Mouse (Mus musculus) heart, postnatal 36 days (tissue): ENCODE measurements around the gene 1700088E04Rik. TPM values are rescaled to one million over a fixed set of nuclear protein-coding genes. Genes with fewer than 3 reads are reported as not detected.
A peak's percentile ranks its signal among the peaks of the same experiment; 100 is the strongest.

Experiments used
- DNase-seq, 2 experiments: peaks; one replicate each; pipeline ENCODE4 v3.0.0; 2021 to 2022
- intact Hi-C: fragments of 180-260 bp; cut with DNase I; formaldehyde crosslinking; loops from one replicate; pipeline ENCODE4 v1.15.1; 2025
- total RNA-seq, 2 experiments: library from RNA; stranded (reverse); gene quantifications; 2 replicates each; pipeline ENCODE4 v1.2.3; 2021

Gene 1700088E04Rik
- total RNA-seq: 1 to 10 TPM; 1.3 to 2.8 TPM

DNA sequence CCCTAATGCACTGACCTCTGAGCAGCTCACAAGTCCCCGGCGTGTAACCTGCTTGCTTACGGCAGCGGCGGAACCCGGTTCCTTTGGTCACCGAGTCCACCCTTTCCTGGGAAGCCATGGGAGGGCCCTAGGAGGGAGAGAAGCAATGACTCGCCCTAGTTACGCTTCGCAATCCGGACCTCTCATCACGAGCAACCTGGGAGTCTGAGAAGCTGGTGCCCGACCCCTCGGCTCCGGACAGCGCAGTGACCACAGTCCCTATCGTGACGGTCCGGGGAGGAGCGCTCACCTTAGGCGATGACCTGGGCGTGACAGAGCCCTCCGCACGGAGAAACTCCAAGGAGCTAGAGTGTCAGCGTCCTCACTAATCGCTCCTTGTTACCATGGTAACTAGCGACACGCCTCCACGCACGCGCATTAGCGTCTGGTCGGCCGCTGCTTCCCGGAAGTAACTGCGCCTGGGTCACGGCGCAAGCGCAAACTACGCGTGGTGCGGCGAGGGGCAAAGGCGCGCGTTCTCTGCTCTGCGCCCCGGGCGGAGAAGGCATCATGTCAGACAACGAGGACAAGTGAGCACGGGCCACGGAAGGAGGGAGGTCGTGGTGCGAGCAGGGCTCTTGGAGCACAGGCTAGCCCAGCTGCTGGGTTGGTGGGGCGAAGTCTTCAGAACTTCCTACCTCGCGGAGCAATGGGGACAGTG is at the start of gene 1700088E04Rik, which contains the start of gene Polr2f:
1700088E04Rik (minus strand) TSS at position 388 of the 700 bp plus-strand sequence.
Polr2f (plus strand) TSS at position 144 of the 700 bp plus-strand sequence.
- intact Hi-C loops: no loop called here
- DNase-seq: peak; percentile 95 to 96

GRCm38 (mm10) chr15:79187819-79188218 is 46.8 kb upstream of the 1700088E04Rik start:
- intact Hi-C loops: no loop called here

GRCm38 (mm10) chr15:79185213-79185612 is 44.2 kb upstream of the 1700088E04Rik start:
- DNase-seq: no peak
- intact Hi-C loops: no loop called here

More at GRCm38 (mm10) chr15:79187819-79188218, 46.8 kb upstream of the 1700088E04Rik start:
- DNase-seq: no peak

DNA sequence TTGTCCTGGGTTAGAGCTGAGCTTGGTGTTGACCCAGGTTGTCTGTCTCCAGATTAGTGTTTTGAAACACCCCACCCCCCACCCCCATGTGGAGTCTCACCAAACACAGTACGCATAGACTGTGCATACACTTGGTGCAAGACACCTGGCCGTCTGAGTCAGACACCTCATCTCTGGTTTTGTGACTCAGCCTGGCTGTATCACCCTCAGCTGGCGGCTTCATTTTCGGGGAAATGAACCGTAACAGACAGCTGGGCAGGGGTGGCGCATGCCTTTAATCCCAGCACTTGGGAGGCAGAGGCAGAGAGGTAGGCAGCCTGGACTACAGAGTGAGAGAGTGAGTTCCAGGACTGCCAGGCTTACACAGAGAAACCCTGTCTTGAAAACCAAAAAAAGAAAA is 35.9 kb upstream of the 1700088E04Rik start:
- DNase-seq: no peak

DNA sequence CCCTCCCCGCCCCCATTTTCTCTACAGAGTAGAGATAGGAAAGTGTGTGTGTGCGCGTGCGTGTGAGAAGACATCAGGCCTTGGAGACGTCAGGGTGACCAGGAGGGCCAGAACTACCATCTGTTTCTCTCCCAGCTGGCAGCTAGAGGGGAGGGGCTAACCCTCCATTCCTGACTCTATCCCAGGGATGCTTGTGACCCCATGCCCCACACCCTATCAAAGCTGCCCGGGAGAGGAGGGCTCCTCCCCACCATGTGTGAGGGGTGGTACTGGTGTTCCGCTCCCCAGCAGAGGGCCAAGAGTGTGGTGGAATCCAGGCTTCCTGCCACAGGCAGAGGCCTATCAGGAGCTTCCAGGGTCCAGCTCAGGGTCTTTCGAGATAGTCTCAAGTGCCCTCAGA is 25.7 kb upstream of the 1700088E04Rik start:
- no peak for DNase-seq
- intact Hi-C loops: no loop called here

More for the DNA sequence above, 35.9 kb upstream of the 1700088E04Rik start:
- intact Hi-C loops: no loop called here

GRCm38 (mm10) chr15:79165140-79165539 is 24.1 kb upstream of the 1700088E04Rik start, which contains the start of gene Sox10:
TSS of gene Sox10 (minus strand) at chr15:79165240.
- intact Hi-C loops: no loop called here
- no peak for DNase-seq

DNA sequence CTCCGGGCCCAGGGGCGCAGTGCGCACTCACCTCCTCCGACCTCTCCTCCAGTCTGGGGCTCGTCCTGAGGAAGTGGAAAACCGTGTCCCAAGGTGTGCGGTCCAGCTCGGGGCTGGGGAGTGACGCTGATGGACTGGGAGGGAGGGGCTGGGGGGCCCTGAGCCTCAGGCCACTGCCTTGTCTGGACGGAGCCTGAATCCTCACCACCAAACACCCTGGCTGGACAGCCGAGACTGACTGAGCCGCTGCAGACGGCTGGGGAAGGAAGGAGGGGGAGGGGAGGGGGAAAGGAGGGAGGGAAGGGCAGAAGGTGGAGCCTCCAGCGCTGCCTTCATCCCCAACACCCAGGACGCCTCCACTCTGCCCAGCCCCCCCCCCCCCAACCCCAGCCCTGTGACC is 23.2 kb upstream of the 1700088E04Rik start:
- DNase-seq: no peak
- intact Hi-C loops: no loop called here

- intact Hi-C loops: no loop called here
- DNase-seq: no peak
These were observed 21.8 kb upstream of the 1700088E04Rik start for GRCm38 (mm10) chr15:79162822-79163221.

GRCm38 (mm10) chr15:79162301-79162700 is 21.2 kb upstream of the 1700088E04Rik start:
- intact Hi-C loops: no loop called here
- DNase-seq: no peak

DNA sequence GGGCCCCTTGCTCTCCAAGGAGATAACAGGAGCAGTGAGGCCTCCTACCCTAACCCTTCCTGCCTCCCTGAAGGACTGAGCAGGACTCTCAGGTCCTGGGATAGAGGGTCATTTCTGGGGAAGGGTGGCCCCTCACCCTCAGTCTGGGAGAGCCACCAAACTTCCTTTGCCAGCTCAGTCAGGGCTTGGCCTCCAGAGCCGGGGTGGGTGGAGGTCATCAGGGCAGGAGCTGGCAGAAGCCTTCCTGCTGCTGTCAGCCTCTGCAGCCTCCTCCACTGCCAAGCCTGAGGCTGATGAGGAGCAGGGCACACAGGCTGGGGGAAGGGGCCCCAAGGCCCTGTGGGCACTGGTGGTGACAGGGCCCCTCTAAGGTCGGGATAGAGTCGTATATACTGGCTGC is 14.5 kb upstream of the 1700088E04Rik start:
- intact Hi-C loops: no loop called here
- no peak for DNase-seq

GRCm38 (mm10) chr15:79152709-79153108 is 11.7 kb upstream of the 1700088E04Rik start:
- intact Hi-C loops: no loop called here
- no peak for DNase-seq

DNA sequence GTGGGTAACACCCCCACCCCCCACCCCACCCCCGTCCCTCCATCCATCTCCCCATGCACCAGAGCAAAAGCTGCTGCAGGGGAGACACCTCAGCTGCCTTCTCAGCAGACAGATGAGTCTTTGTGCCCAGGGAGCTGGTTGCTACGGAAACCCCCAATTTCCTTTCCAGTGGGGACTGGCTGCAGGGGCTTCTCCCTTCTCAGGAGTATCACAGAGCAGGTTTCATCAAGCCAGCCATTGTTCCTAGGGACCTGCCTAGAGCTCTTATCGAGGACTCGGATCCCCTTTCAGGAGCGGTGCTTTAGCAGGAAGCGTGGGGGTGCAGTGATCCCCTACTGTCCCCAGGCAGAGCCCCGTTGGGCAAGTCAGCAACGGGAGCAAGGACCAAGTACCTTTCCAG is 10.8 kb upstream of the 1700088E04Rik start:
- intact Hi-C loops: no loop called here
- DNase-seq: no peak

GRCm38 (mm10) chr15:79148533-79148932 is 7.5 kb upstream of the 1700088E04Rik start:
- DNase-seq: peak; percentile 82 to 89
- intact Hi-C loops: loop anchor here (1.0 to 2.0 kb wide), 3 partner anchors 22 to 110 kb away; no protein-coding TSS in a partner anchor

DNA sequence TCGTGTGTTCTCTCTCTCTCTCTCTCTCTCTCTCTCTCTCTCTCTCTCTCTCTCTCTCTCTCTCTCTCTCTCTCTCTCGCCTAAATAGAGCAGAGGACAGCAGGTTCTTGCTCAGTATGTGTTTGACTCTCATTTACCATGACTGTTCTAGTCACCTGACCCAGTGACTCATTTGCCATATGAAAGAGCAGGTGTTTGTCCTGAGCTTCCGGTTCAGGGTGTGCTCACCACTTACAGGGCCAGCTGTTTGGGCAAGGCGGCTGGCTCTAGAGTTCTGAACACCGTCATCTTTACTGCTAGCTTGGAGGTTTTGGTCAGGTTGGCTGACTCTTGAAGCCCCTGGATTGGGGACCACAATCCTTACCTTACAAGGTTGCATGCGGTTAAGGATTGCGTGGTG is 4.5 kb upstream of the 1700088E04Rik start:
- no peak for DNase-seq
- intact Hi-C loops: no loop called here

DNA sequence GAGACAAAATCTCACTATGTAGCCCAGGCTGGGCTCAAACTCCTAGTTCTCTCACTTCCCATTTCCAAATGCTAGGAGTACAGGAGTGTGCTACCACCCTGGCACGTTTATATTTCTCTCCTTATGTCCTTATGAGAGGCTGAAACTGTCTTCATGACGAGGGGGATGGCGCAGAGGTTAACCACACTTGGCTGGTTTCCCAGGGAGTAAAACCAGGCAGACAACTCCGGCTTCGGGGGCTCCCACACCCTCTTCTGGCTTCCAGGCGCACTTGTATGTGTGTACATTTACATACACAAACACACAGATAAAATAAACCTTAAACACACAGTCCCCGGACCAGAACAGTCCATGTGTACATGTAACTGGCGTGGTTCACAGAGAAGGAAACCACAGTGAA is 3.0 kb upstream of the 1700088E04Rik start:
- intact Hi-C loops: no loop called here
- DNase-seq: no peak

GRCm38 (mm10) chr15:79143316-79143715 is 2.3 kb upstream of the 1700088E04Rik start:
- no peak for DNase-seq
- intact Hi-C loops: no loop called here

- intact Hi-C loops: no loop called here
- DNase-seq: no peak
These were observed 489 bp upstream of the 1700088E04Rik start for GRCm38 (mm10) chr15:79141566-79141917.

GRCm38 (mm10) chr15:79139640-79140039 is 1.4 kb downstream of the 1700088E04Rik start:
- intact Hi-C loops: no loop called here
- DNase-seq: no peak

DNA sequence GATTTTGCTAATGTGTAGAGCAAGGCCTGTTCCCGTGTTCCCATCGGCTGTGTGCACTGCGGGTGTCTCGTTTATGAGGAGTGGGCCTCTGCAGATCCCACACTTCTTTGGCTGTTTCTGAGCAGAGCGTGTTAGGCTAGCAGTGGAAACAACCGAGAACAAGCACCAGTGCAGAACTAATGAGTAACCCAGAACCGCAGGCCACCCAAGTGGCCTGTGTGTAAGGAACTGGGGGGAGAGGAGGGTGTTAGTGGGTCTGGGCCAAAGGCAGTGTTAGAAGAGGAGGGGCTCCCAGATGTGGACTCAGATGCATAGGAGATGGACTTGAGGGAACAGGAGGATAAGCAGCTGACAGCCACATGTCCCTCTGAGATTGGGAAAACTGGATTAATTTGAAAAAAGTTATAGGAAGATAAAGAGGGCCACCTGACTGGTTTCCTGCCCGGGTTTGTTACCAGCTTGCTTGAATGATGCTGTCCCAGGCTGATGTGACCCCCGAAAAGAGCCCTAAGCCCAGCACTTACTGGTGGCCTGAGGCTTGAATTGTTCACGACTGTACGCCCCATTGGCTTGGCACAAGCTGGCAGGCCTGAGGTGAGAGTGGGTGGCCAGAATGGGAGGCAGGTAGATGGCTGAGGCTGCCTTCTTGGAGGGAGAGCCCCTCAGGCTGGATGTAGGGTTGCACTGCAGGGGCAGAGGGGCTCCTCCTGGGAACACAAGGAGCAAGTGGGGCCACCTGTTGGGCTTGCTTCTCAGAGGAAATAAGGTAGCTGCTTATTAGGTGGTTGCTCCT is 5.1 kb downstream of the 1700088E04Rik start:
- intact Hi-C loops: no loop called here
- no peak for DNase-seq

DNA sequence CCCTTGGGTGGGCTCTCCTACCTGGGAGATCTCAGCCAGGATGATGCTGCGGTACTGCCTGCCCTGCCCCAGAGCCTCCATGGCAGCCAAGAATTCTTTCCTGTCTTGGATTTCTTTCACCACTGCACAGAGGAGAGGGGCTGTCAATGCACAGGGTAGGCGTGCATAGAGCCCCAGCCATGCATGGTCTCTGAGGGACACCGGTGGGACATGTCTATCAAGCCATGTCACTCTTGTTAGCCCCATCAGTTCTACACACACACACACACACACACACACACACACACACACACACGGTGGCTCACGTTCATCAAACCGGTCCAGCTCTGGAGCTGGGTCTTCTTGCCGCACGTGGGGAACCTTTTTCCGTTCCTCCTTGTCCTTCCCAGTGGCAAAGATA is 5.7 kb downstream of the 1700088E04Rik start:
- intact Hi-C loops: no loop called here
- DNase-seq: no peak

GRCm38 (mm10) chr15:79134496-79135270 is 6.4 kb downstream of the 1700088E04Rik start:
- intact Hi-C loops: no loop called here
- no peak for DNase-seq
